Mouse (Mus musculus): ENCODE measurements at regions not wholly inside any gene's neighbourhood (a gene's known extent, or its start where the extent isn't known, plus 50 kb on each side); places are given as distances from the start of the nearest gene placed in this dataset.

- TF ChIP-seq CTCF (IDR thresholded peaks at IDR 0.05; ENCODE audit: low read depth, low read length) (no peak), POLR2A (IDR thresholded peaks at IDR 0.05; ENCODE audit: extremely low read depth, insufficient read depth, low read length) (no peak)
- Histone ChIP-seq H3K36me3 (ENCODE audit: control insufficient read depth, insufficient read depth, low read length) (no peaks in the 10 kb centered on the region), H3K9ac (ENCODE audit: low read depth, low read length) (no peak overlapping the region), H3K4me1 (ENCODE audit: control insufficient read depth, insufficient read depth, low read length) (no peaks in the 10 kb centered on the region), H3K79me2 (ENCODE audit: control insufficient read depth, insufficient read depth, low read length) (no peaks in the 10 kb centered on the region; the same call in 1 of the 2 replicates), H3K4me3 (ENCODE audit: insufficient read depth, low read depth, low read length) (no peak overlapping the region), H3K27ac (replicated peaks; ENCODE audit: insufficient read depth, low read depth, low read length) (no peak overlapping the region), H3K27me3 (ENCODE audit: control insufficient read depth, insufficient read depth, low read length) (no peaks in the 10 kb centered on the region)
- 69% methylated on average over 5 of the region's 5 CpGs for WGBS
- peak; percentile 6 for DNase-seq (ENCODE audit: extremely low read depth, low read depth, low spot score)
Measured at GRCm38 (mm10) chr15:59887381-59888130, 128.9 kb downstream of the 4933412E24Rik start.

- Histone ChIP-seq H3K79me2 (ENCODE audit: control insufficient read depth, insufficient read depth, low read length) (no peaks in the 10 kb centered on the region; the same call in 1 of the 2 replicates), H3K4me1 (ENCODE audit: control insufficient read depth, insufficient read depth, low read length) (no peaks in the 10 kb centered on the region), H3K36me3 (ENCODE audit: control insufficient read depth, insufficient read depth, low read length) (no peaks in the 10 kb centered on the region), H3K27me3 (ENCODE audit: control insufficient read depth, insufficient read depth, low read length) (no peaks in the 10 kb centered on the region), H3K9ac (ENCODE audit: low read depth, low read length) (no peak overlapping the region), H3K27ac (replicated peaks; ENCODE audit: insufficient read depth, low read depth, low read length) (no peak overlapping the region), H3K4me3 (ENCODE audit: insufficient read depth, low read depth, low read length) (no peak overlapping the region)
- no peak for DNase-seq (ENCODE audit: extremely low read depth, low read depth, low spot score)
- TF ChIP-seq CTCF (IDR thresholded peaks at IDR 0.05; ENCODE audit: low read depth, low read length) (no peak), POLR2A (IDR thresholded peaks at IDR 0.05; ENCODE audit: extremely low read depth, insufficient read depth, low read length) (no peak)
- 83% methylated on average over 2 of the region's 2 CpGs for WGBS
Measured at GRCm38 (mm10) chr15:59886036-59886435, 130.4 kb downstream of the 4933412E24Rik start.

- no peaks in the 10 kb centered on the region for H3K36me3 ChIP-seq (ENCODE audit: control insufficient read depth, insufficient read depth, low read length)
- no peaks in the 10 kb centered on the region for H3K27me3 ChIP-seq (ENCODE audit: control insufficient read depth, insufficient read depth, low read length)
- H3K9ac ChIP-seq (ENCODE audit: low read depth, low read length), result no peak overlapping the region
- no peaks in the 10 kb centered on the region for H3K79me2 ChIP-seq (ENCODE audit: control insufficient read depth, insufficient read depth, low read length)
- no peak overlapping the region for H3K4me3 ChIP-seq (ENCODE audit: insufficient read depth, low read depth, low read length)
- no peak for DNase-seq (ENCODE audit: extremely low read depth, low read depth, low spot score)
- no peak for TF ChIP-seq CTCF (IDR thresholded peaks at IDR 0.05; ENCODE audit: low read depth, low read length)
- TF ChIP-seq POLR2A (IDR thresholded peaks at IDR 0.05; ENCODE audit: extremely low read depth, insufficient read depth, low read length), result no peak
- WGBS, result 85% methylated on average over 5 of the region's 5 CpGs
- H3K4me1 ChIP-seq (ENCODE audit: control insufficient read depth, insufficient read depth, low read length), result no peaks in the 10 kb centered on the region
- no peak overlapping the region for H3K27ac ChIP-seq (replicated peaks; ENCODE audit: insufficient read depth, low read depth, low read length)
Measured at GRCm38 (mm10) chr15:59882444-59882843, 134.0 kb downstream of the 4933412E24Rik start.

GRCm38 (mm10) chr15:59880426-59880825 is 136.0 kb downstream of the 4933412E24Rik start:
- DNase-seq (ENCODE audit: extremely low read depth, low read depth, low spot score), result no peak
- 93% methylated on average over 5 of the region's 5 CpGs for WGBS
- Histone ChIP-seq H3K36me3 (ENCODE audit: control insufficient read depth, insufficient read depth, low read length) (no peaks in the 10 kb centered on the region), H3K9ac (ENCODE audit: low read depth, low read length) (no peak overlapping the region), H3K4me3 (ENCODE audit: insufficient read depth, low read depth, low read length) (no peak overlapping the region), H3K27ac (replicated peaks; ENCODE audit: insufficient read depth, low read depth, low read length) (no peak overlapping the region), H3K27me3 (ENCODE audit: control insufficient read depth, insufficient read depth, low read length) (no peaks in the 10 kb centered on the region), H3K4me1 (ENCODE audit: control insufficient read depth, insufficient read depth, low read length) (no peaks in the 10 kb centered on the region), H3K79me2 (ENCODE audit: control insufficient read depth, insufficient read depth, low read length) (no peaks in the 10 kb centered on the region)
- TF ChIP-seq CTCF (IDR thresholded peaks at IDR 0.05; ENCODE audit: low read depth, low read length) (no peak), POLR2A (IDR thresholded peaks at IDR 0.05; ENCODE audit: extremely low read depth, insufficient read depth, low read length) (no peak)

- no peak for DNase-seq (ENCODE audit: extremely low read depth, low read depth, low spot score)
- no peak for TF ChIP-seq POLR2A (IDR thresholded peaks at IDR 0.05; ENCODE audit: extremely low read depth, insufficient read depth, low read length)
- no peak overlapping the region for H3K4me3 ChIP-seq (ENCODE audit: insufficient read depth, low read depth, low read length)
- H3K9ac ChIP-seq (ENCODE audit: low read depth, low read length), result no peak overlapping the region
- no peak overlapping the region for H3K27ac ChIP-seq (replicated peaks; ENCODE audit: insufficient read depth, low read depth, low read length)
- no peaks in the 10 kb centered on the region for H3K27me3 ChIP-seq (ENCODE audit: control insufficient read depth, insufficient read depth, low read length)
- no peaks in the 10 kb centered on the region for H3K79me2 ChIP-seq (ENCODE audit: control insufficient read depth, insufficient read depth, low read length)
- H3K36me3 ChIP-seq (ENCODE audit: control insufficient read depth, insufficient read depth, low read length), result no peaks in the 10 kb centered on the region
- WGBS, result 84% methylated on average over 4 of the region's 4 CpGs
- H3K4me1 ChIP-seq (ENCODE audit: control insufficient read depth, insufficient read depth, low read length), result no peaks in the 10 kb centered on the region
Measured at GRCm38 (mm10) chr15:59879311-59879710, 137.1 kb downstream of the 4933412E24Rik start.

GRCm38 (mm10) chr15:59876279-59876742 is 140.1 kb downstream of the 4933412E24Rik start:
- no peaks in the 10 kb centered on the region for H3K36me3 ChIP-seq (ENCODE audit: control insufficient read depth, insufficient read depth, low read length)

More at GRCm38 (mm10) chr15:59876279-59876742, 140.1 kb downstream of the 4933412E24Rik start:
- H3K27ac ChIP-seq (replicated peaks; ENCODE audit: insufficient read depth, low read depth, low read length), result no peak overlapping the region
- no peaks in the 10 kb centered on the region for H3K4me1 ChIP-seq (ENCODE audit: control insufficient read depth, insufficient read depth, low read length)
- H3K9ac ChIP-seq (ENCODE audit: low read depth, low read length), result no peak overlapping the region
- no peaks in the 10 kb centered on the region for H3K27me3 ChIP-seq (ENCODE audit: control insufficient read depth, insufficient read depth, low read length)
- TF ChIP-seq CTCF (IDR thresholded peaks at IDR 0.05; ENCODE audit: low read depth, low read length), result no peak
- TF ChIP-seq POLR2A (IDR thresholded peaks at IDR 0.05; ENCODE audit: extremely low read depth, insufficient read depth, low read length), result no peak
- no peak overlapping the region for H3K4me3 ChIP-seq (ENCODE audit: insufficient read depth, low read depth, low read length)
- H3K79me2 ChIP-seq (ENCODE audit: control insufficient read depth, insufficient read depth, low read length), result no peaks in the 10 kb centered on the region
- WGBS, result 83% methylated on average over 7 of the region's 7 CpGs
- DNase-seq (ENCODE audit: extremely low read depth, low read depth, low spot score), result no peak

Measured in liver, adult 2 months (tissue).